Mouse (Mus musculus): Measurements from ENCODE around the gene Hs3st5.

The Hs3st5 gene

GRCm38 (mm10) chr10:36791771-36792170 is 285.2 kb downstream of the Hs3st5 start:
- in situ Hi-C loops (cut with MboI; ENCODE audit: unreplicated experiment in 2 of 2), result no loop called here

GRCm38 (mm10) chr10:36795311-36795710 is 288.7 kb downstream of the Hs3st5 start:
- in situ Hi-C loops (cut with MboI; ENCODE audit: unreplicated experiment in 2 of 2), result no loop called here

- in situ Hi-C loops (cut with MboI; ENCODE audit: unreplicated experiment in 2 of 2), result no loop called here
Measured at GRCm38 (mm10) chr10:36800925-36801482, 294.4 kb downstream of the Hs3st5 start.

GRCm38 (mm10) chr10:36803705-36804104 is 297.1 kb downstream of the Hs3st5 start:
- in situ Hi-C loops (cut with MboI; ENCODE audit: unreplicated experiment in 2 of 2), result no loop called here

- in situ Hi-C loops (cut with MboI; ENCODE audit: unreplicated experiment in 2 of 2), result no loop called here
Measured at GRCm38 (mm10) chr10:36805265-36805664, 298.7 kb downstream of the Hs3st5 start.

GRCm38 (mm10) chr10:36805788-36806187 is 299.2 kb downstream of the Hs3st5 start:
- in situ Hi-C loops (cut with MboI; ENCODE audit: unreplicated experiment in 2 of 2), result no loop called here

- in situ Hi-C loops (cut with MboI; ENCODE audit: unreplicated experiment in 2 of 2), result no loop called here
Measured at GRCm38 (mm10) chr10:36807007-36807406, 300.4 kb downstream of the Hs3st5 start.

GRCm38 (mm10) chr10:36818867-36819266 is 312.3 kb downstream of the Hs3st5 start:
- in situ Hi-C loops (cut with MboI; ENCODE audit: unreplicated experiment in 2 of 2), result no loop called here

GRCm38 (mm10) chr10:36829079-36829478 is 322.5 kb downstream of the Hs3st5 start:
- in situ Hi-C loops (cut with MboI; ENCODE audit: unreplicated experiment in 2 of 2), result no loop called here

GRCm38 (mm10) chr10:36832204-36832603 is 325.6 kb downstream of the Hs3st5 start:
- in situ Hi-C loops (cut with MboI; ENCODE audit: unreplicated experiment in 2 of 2), result no loop called here

GRCm38 (mm10) chr10:36834224-36834623 is 327.6 kb downstream of the Hs3st5 start:
- in situ Hi-C loops (cut with MboI; ENCODE audit: unreplicated experiment in 2 of 2), result no loop called here

GRCm38 (mm10) chr10:36835836-36836516 is 329.4 kb downstream of the Hs3st5 start:
- in situ Hi-C loops (cut with MboI; ENCODE audit: unreplicated experiment in 2 of 2), result no loop called here

GRCm38 (mm10) chr10:36850231-36850630 is 343.6 kb downstream of the Hs3st5 start:
- in situ Hi-C loops (cut with MboI; ENCODE audit: unreplicated experiment in 2 of 2), result no loop called here

GRCm38 (mm10) chr10:36862127-36862895 is 355.7 kb downstream of the Hs3st5 start:
- in situ Hi-C loops (cut with MboI; ENCODE audit: unreplicated experiment in 2 of 2), result no loop called here
